Mouse (Mus musculus) layer of hippocampus, postnatal 14 days (tissue): ENCODE results near the gene Esrp2. TPM values are rescaled to one million over a fixed set of nuclear protein-coding genes. Genes with fewer than 3 reads are reported as not detected.
A peak's percentile ranks its signal among the peaks of the same experiment; 100 is the strongest.

ENCODE experiments used
- DNase-seq, 2 experiments: peaks; one replicate each; pipeline ENCODE4 v3.0.0; 2021 to 2022; ENCODE audit warnings: low spot score in 2 of 2, mixed read lengths in 1 of 2
- total RNA-seq, 2 experiments: library from RNA; stranded (reverse); gene quantifications; 2 replicates each; pipeline ENCODE4 v1.2.3; 2021

Gene Esrp2
- total RNA-seq, 2 experiments from 2014 or later = not detected

GRCm38 (mm10) chr8:106149025-106149424 is 12.3 kb upstream of the Esrp2 start:
- DNase-seq = no peak

GRCm38 (mm10) chr8:106147868-106148565 is 11.2 kb upstream of the Esrp2 start:
- DNase-seq = no peak

- no peak for DNase-seq
Measured at GRCm38 (mm10) chr8:106146014-106146413, 9.2 kb upstream of the Esrp2 start.

- DNase-seq = no peak
Measured at GRCm38 (mm10) chr8:106145331-106145730, 8.6 kb upstream of the Esrp2 start.

GRCm38 (mm10) chr8:106140769-106141168 is 4.0 kb upstream of the Esrp2 start:
- DNase-seq = peak; percentile 81 to 87

- DNase-seq = no peak
Measured at GRCm38 (mm10) chr8:106140191-106140590, 3.4 kb upstream of the Esrp2 start.

- DNase-seq = no peak
Measured at GRCm38 (mm10) chr8:106138616-106139015, 1.8 kb upstream of the Esrp2 start.

GRCm38 (mm10) chr8:106137906-106138477 is 1.2 kb upstream of the Esrp2 start:
- DNase-seq = no peak

- DNase-seq = no peak
Measured at GRCm38 (mm10) chr8:106137218-106137905, 588 bp upstream of the Esrp2 start.

GRCm38 (mm10) chr8:106135672-106136071 is 1.1 kb downstream of the Esrp2 start:
- no peak for DNase-seq

- DNase-seq = no peak
Measured at GRCm38 (mm10) chr8:106134751-106135571, 1.8 kb downstream of the Esrp2 start.

- DNase-seq = no peak
Measured at GRCm38 (mm10) chr8:106133946-106134345, 2.8 kb downstream of the Esrp2 start.

- no peak for DNase-seq
Measured at GRCm38 (mm10) chr8:106133526-106133925, 3.2 kb downstream of the Esrp2 start.

GRCm38 (mm10) chr8:106132356-106132755 is 4.4 kb downstream of the Esrp2 start:
- DNase-seq = no peak

GRCm38 (mm10) chr8:106131488-106132222 is 5.1 kb downstream of the Esrp2 start:
- no peak for DNase-seq

GRCm38 (mm10) chr8:106131021-106131420 is 5.8 kb downstream of the Esrp2 start:
- no peak for DNase-seq

- no peak for DNase-seq
Measured at GRCm38 (mm10) chr8:106130505-106130904, 6.3 kb downstream of the Esrp2 start.

- no peak for DNase-seq
Measured at GRCm38 (mm10) chr8:106129997-106130396, 6.8 kb downstream of the Esrp2 start.

- DNase-seq = no peak
Measured at GRCm38 (mm10) chr8:106129232-106129930, 7.4 kb downstream of the Esrp2 start.

- DNase-seq = no peak
Measured at GRCm38 (mm10) chr8:106127882-106128410, 8.8 kb downstream of the Esrp2 start.
